ENCODE assay signal across 9 mouse cellular contexts in genomic region chr5:50476985-50477384, GRCm38 (mm10).
DNase-seq lines count a peak whose midpoint lies in the region; ATAC-seq and TF ChIP-seq lines count a peak whose summit lies in the region.
"Had no signal": no experiment of that assay in that cellular context is flagged by ENCODE, and none has a peak within 500 bp of the region (broad histone marks: within the 10 kb centered on the region; RNA-seq: fewer than 3 reads in every experiment).

No protein-coding gene starts in this region.

- peak; percentile 38; the same call in 1 of the 2 replicates for TF ChIP-seq CTCF in cortical plate, adult 2 months (IDR thresholded peaks at IDR 0.05; ENCODE audit: extremely low read depth, insufficient read depth, low read length)

- H3K4me3 ChIP-seq in cortical plate, adult 2 months (ENCODE audit: insufficient read depth, low read length): no peak overlapping the region
- H3K4me3 ChIP-seq: hindbrain, embryonic 15.5 days had no signal

- peak; percentile 17 to 84 for DNase-seq in frontal cortex, adult 2 months (ENCODE audit: extremely low spot score in 1 of 2, low spot score in 1 of 2)
- DNase-seq in thymus, postnatal 25 days: peak; percentile 6
- DNase-seq in thymus, adult 18-20 months: no peak
- peak; percentile 6 for DNase-seq in induced T-regulatory cell, adult 2 months (ENCODE audit: low read depth)
- peak; percentile 54 to 55 for DNase-seq in left cerebral cortex, postnatal 25 days (ENCODE audit: low spot score in 2 of 2)
- DNase-seq in right cerebral cortex, postnatal 10 days (ENCODE audit: low spot score in 2 of 2): peak; percentile 43 to 75

- no peak for TF ChIP-seq POLR2A in cortical plate, adult 2 months (IDR thresholded peaks at IDR 0.05; ENCODE audit: extremely low read depth, insufficient read depth, low read length)

- H3K4me1 ChIP-seq in cortical plate, adult 2 months (ENCODE audit: control insufficient read depth, insufficient read depth, low read length): no peaks in the 10 kb centered on the region
- H3K4me1 ChIP-seq: hindbrain, embryonic 15.5 days had no signal

- no peak for ATAC-seq in frontal cortex, adult (ENCODE audit: low TSS enrichment)

- no peak overlapping the region for H3K27ac ChIP-seq in cortical plate, adult 2 months (ENCODE audit: insufficient read depth, low read length)
- H3K27ac ChIP-seq: hindbrain, embryonic 15.5 days had no signal

- intact Hi-C loops in left cerebral cortex, postnatal 25 days (cut with DNase I): loop anchor here (5.0 kb wide), 2 partner anchors 220 to 1590 kb away; no protein-coding TSS in a partner anchor

Comparison
In these comparisons a context has a peak if more than half of its experiments do, and no peak if none do; other contexts are left out.
1. DNase-seq: peak in frontal cortex, adult 2 months (2 of 2), thymus, postnatal 25 days (single experiment), induced T-regulatory cell, adult 2 months (single experiment), left cerebral cortex, postnatal 25 days (2 of 2) and right cerebral cortex, postnatal 10 days (2 of 2); none in thymus, adult 18-20 months (0 of 2).